Mouse (Mus musculus) skeletal muscle tissue, adult 2 months (tissue): Measurements from ENCODE around the gene Eng.
A peak's percentile ranks its signal among the peaks of the same experiment; 100 is the strongest.

ENCODE experiments used
- DNase-seq: peaks from one replicate; pipeline ENCODE4 v3.0.0-alpha.2; 2012; ENCODE audit warnings: low read depth, low spot score

Gene Eng

GRCm38 (mm10) chr2:32644083-32644482 is 2.3 kb upstream of the Eng start:
- no peak for DNase-seq

- no peak for DNase-seq
Observed at GRCm38 (mm10) chr2:32644799-32645475, 1.5 kb upstream of the Eng start.

GRCm38 (mm10) chr2:32645647-32646046 is 748 bp upstream of the Eng start:
- no peak for DNase-seq

GRCm38 (mm10) chr2:32647366-32647765 is 971 bp downstream of the Eng start:
- no peak for DNase-seq

- no peak for DNase-seq
Observed at GRCm38 (mm10) chr2:32653764-32654163, 7.4 kb downstream of the Eng start.

GRCm38 (mm10) chr2:32654743-32655393 is 8.5 kb downstream of the Eng start:
- no peak for DNase-seq

- no peak for DNase-seq
Observed at GRCm38 (mm10) chr2:32655394-32655744, 9.0 kb downstream of the Eng start.

GRCm38 (mm10) chr2:32655826-32656225 is 9.4 kb downstream of the Eng start:
- no peak for DNase-seq

- DNase-seq: no peak
Observed at GRCm38 (mm10) chr2:32658873-32659272, 12.5 kb downstream of the Eng start.

GRCm38 (mm10) chr2:32661509-32662107 is 15.2 kb downstream of the Eng start:
- DNase-seq: no peak

GRCm38 (mm10) chr2:32662291-32662690 is 15.9 kb downstream of the Eng start:
- DNase-seq: no peak

GRCm38 (mm10) chr2:32665345-32665744 is 18.9 kb downstream of the Eng start:
- DNase-seq: no peak

GRCm38 (mm10) chr2:32665853-32666252 is 19.5 kb downstream of the Eng start:
- no peak for DNase-seq

- no peak for DNase-seq
Observed at GRCm38 (mm10) chr2:32667775-32668174, 21.4 kb downstream of the Eng start.

GRCm38 (mm10) chr2:32668176-32668575 is 21.8 kb downstream of the Eng start:
- DNase-seq: no peak

GRCm38 (mm10) chr2:32669876-32670275 is 23.5 kb downstream of the Eng start:
- DNase-seq: no peak

- DNase-seq: no peak
Observed at GRCm38 (mm10) chr2:32671147-32671546, 24.8 kb downstream of the Eng start.

- no peak for DNase-seq
Observed at GRCm38 (mm10) chr2:32671907-32672595, 25.7 kb downstream of the Eng start.

- DNase-seq: no peak
Observed at GRCm38 (mm10) chr2:32673176-32673917, 27.0 kb downstream of the Eng start.

- DNase-seq: no peak
Observed at GRCm38 (mm10) chr2:32676821-32677220, 30.4 kb downstream of the Eng start.

- no peak for DNase-seq
Observed at GRCm38 (mm10) chr2:32677683-32678082, 31.3 kb downstream of the Eng start.

GRCm38 (mm10) chr2:32680051-32680451 is 33.7 kb downstream of the Eng start:
- DNase-seq: peak; percentile 52
